Mouse (Mus musculus) kidney, adult 2 months (tissue): Measurements from ENCODE around the gene H2-M10.4. TPM values are rescaled to one million over a fixed set of nuclear protein-coding genes. Genes with fewer than 3 reads are reported as not detected.

Source experiments
- DNase-seq: peaks from one replicate; pipeline ENCODE4 v3.0.0; 2021
- H3K27ac ChIP-seq: fragments of 200-500 bp; 2 replicates; pipeline ENCODE4 v1.5.1; 2012; ENCODE audit warnings: low read depth, low read length, control low read depth, inconsistent platforms; ENCODE audit not compliant: insufficient read depth
- H3K27me3 ChIP-seq: fragments of 200-500 bp; replicated peaks from 2 replicates; pipeline ENCODE4 v1.6.1; 2012; ENCODE audit warnings: mild to moderate bottlenecking, moderate library complexity, low read length, inconsistent platforms; ENCODE audit not compliant: control insufficient read depth, insufficient read depth
- H3K36me3 ChIP-seq: fragments of 200-500 bp; 2 replicates; pipeline ENCODE4 v1.6.1; 2012; ENCODE audit warnings: mild to moderate bottlenecking, moderate library complexity, low read length, inconsistent platforms; ENCODE audit not compliant: control insufficient read depth, insufficient read depth
- H3K4me1 ChIP-seq: fragments of 200-500 bp; 2 replicates; pipeline ENCODE4 v1.6.1; 2011; ENCODE audit warnings: low read length; ENCODE audit not compliant: control insufficient read depth, insufficient read depth
- H3K4me3 ChIP-seq: fragments of 200-500 bp; 2 replicates; pipeline ENCODE4 v1.5.1; 2011; ENCODE audit warnings: mild to moderate bottlenecking, low read depth, low read length, control low read depth; ENCODE audit not compliant: insufficient read depth
- CTCF ChIP-seq: fragments of 200-500 bp; conservative IDR thresholded peaks from 2 replicates; pipeline ENCODE4 v1.5.1; 2011; ENCODE audit warnings: low read depth, mild to moderate bottlenecking, control low read depth, low read length, moderate library complexity, mixed read lengths; ENCODE audit not compliant: insufficient read depth, insufficient read length
- POLR2A ChIP-seq: fragments of 200-500 bp; IDR thresholded peaks from one replicate; pipeline ENCODE4 v1.6.1; 2011; ENCODE audit warnings: low read depth, low read length, control low read depth
- WGBS: fragments of 180-500 bp; shearing (Covaris S2); methylation state at CpG from one replicate; pipeline ENCODE4 v1.1.7; 2018; 5-methylcytosine and 5-hydroxymethylcytosine counted together
- polyA plus RNA-seq: library from polyadenylated mRNA; depleted of rRNA; stranded (reverse); fragments of >200 nt; gene quantifications from 2 replicates; pipeline ENCODE4 v1.2.3, GENCODE M21; 2012; rRNA removed

H2-M10.4 gene
- polyA plus RNA-seq, 1 experiment, result not detected

GRCm38 (mm10) chr17:36418091-36418754 is 43.9 kb downstream of the H2-M10.4 start:
- peak; percentile 52 for DNase-seq
- 18% methylated on average over 4 of the region's 4 CpGs for WGBS
- Histone ChIP-seq H3K4me3 (no peak overlapping the region), H3K36me3 (no peaks in the 10 kb centered on the region), H3K27ac (no peak overlapping the region), H3K27me3 (no peaks in the 10 kb centered on the region), H3K4me1 (no peaks in the 10 kb centered on the region)
- TF ChIP-seq POLR2A (no peak), CTCF (peak; percentile 51)

GRCm38 (mm10) chr17:36417416-36417815 is 44.7 kb downstream of the H2-M10.4 start:
- Histone ChIP-seq H3K27ac (no peak overlapping the region), H3K27me3 (no peaks in the 10 kb centered on the region), H3K36me3 (no peaks in the 10 kb centered on the region), H3K4me1 (no peaks in the 10 kb centered on the region), H3K4me3 (no peak overlapping the region)
- TF ChIP-seq POLR2A (no peak), CTCF (no peak)
- no peak for DNase-seq
- WGBS, result 48% methylated on average over 2 of the region's 2 CpGs

GRCm38 (mm10) chr17:36415407-36415806 is 46.7 kb downstream of the H2-M10.4 start:
- DNase-seq, result no peak
- 47% methylated on average over 1 of the region's 1 CpGs for WGBS
- no peak for TF ChIP-seq CTCF
- no peak for TF ChIP-seq POLR2A

GRCm38 (mm10) chr17:36414361-36414760 is 47.8 kb downstream of the H2-M10.4 start:
- H3K4me1 ChIP-seq, result no peaks in the 10 kb centered on the region
- TF ChIP-seq POLR2A, result no peak
- no peak overlapping the region for H3K4me3 ChIP-seq
- H3K27ac ChIP-seq, result no peak overlapping the region
- no peaks in the 10 kb centered on the region for H3K27me3 ChIP-seq
- 78% methylated on average over 1 of the region's 1 CpGs for WGBS
- no peaks in the 10 kb centered on the region for H3K36me3 ChIP-seq
- DNase-seq, result no peak

More at GRCm38 (mm10) chr17:36415407-36415806, 46.7 kb downstream of the H2-M10.4 start:
- Histone ChIP-seq H3K4me3 (no peak overlapping the region), H3K36me3 (no peaks in the 10 kb centered on the region), H3K27me3 (no peaks in the 10 kb centered on the region), H3K27ac (no peak overlapping the region), H3K4me1 (no peaks in the 10 kb centered on the region)

Other genes with a start within 250 kb of the H2-M10.4 start
- 101 and 122 TPM in 2 replicates for gene Rpp21, start 204.3 kb downstream of the H2-M10.4 start, polyA plus RNA-seq
- gene Trim39, start 190.1 kb downstream of the H2-M10.4 start, polyA plus RNA-seq, result 11.1 and 11.4 TPM in 2 replicates
- gene H2-M10.2, start 175.8 kb downstream of the H2-M10.4 start, polyA plus RNA-seq, result not detected in 2 replicates
- not detected in 2 replicates for gene H2-M10.1, start 136.2 kb downstream of the H2-M10.4 start, polyA plus RNA-seq
- not detected in 2 replicates for gene H2-M10.3, start 93.9 kb downstream of the H2-M10.4 start, polyA plus RNA-seq
- gene H2-M11, start 84.7 kb upstream of the H2-M10.4 start, polyA plus RNA-seq, result not detected in 2 replicates
- not detected in 2 replicates for gene H2-M9, start 180.3 kb upstream of the H2-M10.4 start, polyA plus RNA-seq
- gene H2-M1, start 209.9 kb upstream of the H2-M10.4 start, polyA plus RNA-seq, result not detected in 2 replicates